Mouse (Mus musculus): Measurements from ENCODE around the gene Acsl6.
"Not testable (repeated sequence)": the region's sequence is repeated elsewhere in the genome, so short reads cannot be mapped to it uniquely, and the experiment has no call there.

Gene Acsl6

GRCm38 (mm10) chr11:54303728-54304470 is at the start of gene Acsl6:
Acsl6 (plus strand) TSS chr11:54303798.
- DNase-seq = peak; percentile 75

GRCm38 (mm10) chr11:54254114-54254513 is 49.5 kb upstream of the Acsl6 start:
- no peak for DNase-seq

- DNase-seq = peak; percentile 19
Measured at GRCm38 (mm10) chr11:54256624-54257376, 46.8 kb upstream of the Acsl6 start.

GRCm38 (mm10) chr11:54263405-54264031 is 40.1 kb upstream of the Acsl6 start:
- DNase-seq = no peak

GRCm38 (mm10) chr11:54264542-54264941 is 39.1 kb upstream of the Acsl6 start:
- DNase-seq = no peak

- no peak for DNase-seq
Measured at GRCm38 (mm10) chr11:54267177-54267576, 36.4 kb upstream of the Acsl6 start, which contains the start of gene Il3. Il3 (minus strand) TSS chr11:54267277.

- DNase-seq = no peak
Measured at GRCm38 (mm10) chr11:54269191-54269896, 34.3 kb upstream of the Acsl6 start.

- no peak for DNase-seq
Measured at GRCm38 (mm10) chr11:54271437-54271949, 32.1 kb upstream of the Acsl6 start.

GRCm38 (mm10) chr11:54287821-54288453 is 15.7 kb upstream of the Acsl6 start:
- DNase-seq = no peak

GRCm38 (mm10) chr11:54292163-54292562 is 11.4 kb upstream of the Acsl6 start:
- no peak for DNase-seq

- no peak for DNase-seq
Measured at GRCm38 (mm10) chr11:54293980-54294807, 9.4 kb upstream of the Acsl6 start.

GRCm38 (mm10) chr11:54295971-54296370 is 7.6 kb upstream of the Acsl6 start:
- DNase-seq = no peak

GRCm38 (mm10) chr11:54296734-54297133 is 6.9 kb upstream of the Acsl6 start:
- no peak for DNase-seq

- DNase-seq = not testable (repeated sequence)
Measured at GRCm38 (mm10) chr11:54297471-54297870, 6.1 kb upstream of the Acsl6 start.

- DNase-seq = no peak
Measured at GRCm38 (mm10) chr11:54298777-54299176, 4.8 kb upstream of the Acsl6 start.

GRCm38 (mm10) chr11:54301994-54302393 is 1.6 kb upstream of the Acsl6 start:
- DNase-seq = peak; percentile 54

- no peak for DNase-seq
Measured at GRCm38 (mm10) chr11:54302606-54303005, 992 bp upstream of the Acsl6 start.

GRCm38 (mm10) chr11:54303076-54303727 is 396 bp upstream of the Acsl6 start:
- no peak for DNase-seq

GRCm38 (mm10) chr11:54304471-54304873 is 874 bp downstream of the Acsl6 start:
- DNase-seq = no peak

- no peak for DNase-seq
Measured at GRCm38 (mm10) chr11:54305331-54305730, 1.7 kb downstream of the Acsl6 start.
